Mouse (Mus musculus) stomach, embryonic 16.5 days (tissue): ENCODE measurements at regions not wholly inside any gene's neighbourhood (a gene's known extent, or its start where the extent isn't known, plus 50 kb on each side); places are given as distances from the start of the nearest gene placed in this dataset.

ENCODE experiments used
- ATAC-seq: fragments of 200-750 bp; cut with Nextera tagmentation; 2 replicates; pipeline ENCODE4 v1.8.0; 2017; ENCODE audit warnings: moderate number of reproducible peaks, moderate TSS enrichment; ENCODE audit not compliant: insufficient read depth, low FRiP score
- H3K27ac ChIP-seq: fragments of 300-500 bp; sonication (generic); 2 replicates; pipeline ENCODE4 v1.5.1; 2014; ENCODE audit warnings: low read length
- H3K27me3 ChIP-seq: fragments of 300-500 bp; sonication (generic); 2 replicates; pipeline ENCODE4 v1.6.1; 2014; ENCODE audit warnings: low read length, control low read depth, mixed read lengths; ENCODE audit not compliant: control insufficient read depth, insufficient read depth
- H3K36me3 ChIP-seq: fragments of 300-500 bp; sonication (generic); 2 replicates; pipeline ENCODE4 v1.6.1; 2014; ENCODE audit warnings: low read length; ENCODE audit not compliant: control insufficient read depth, insufficient read depth
- H3K4me1 ChIP-seq: fragments of 300-500 bp; sonication (generic); 2 replicates; pipeline ENCODE4 v1.6.1; 2014; ENCODE audit warnings: low read length, control low read depth, mixed read lengths; ENCODE audit not compliant: control insufficient read depth, insufficient read depth
- H3K4me2 ChIP-seq: fragments of 300-500 bp; sonication (generic); 2 replicates; pipeline ENCODE4 v1.6.1; 2014; ENCODE audit warnings: low read depth, low read length, mixed read lengths
- H3K4me3 ChIP-seq: fragments of 300-500 bp; sonication (generic); replicated peaks from 2 replicates; pipeline ENCODE4 v1.5.1; 2014; ENCODE audit warnings: mild to moderate bottlenecking, low read length
- H3K9ac ChIP-seq: fragments of 300-500 bp; sonication (generic); 2 replicates; pipeline ENCODE4 v1.6.1; 2014; ENCODE audit warnings: low read length
- H3K9me3 ChIP-seq: fragments of 300-500 bp; sonication (generic); replicated peaks from 2 replicates; pipeline ENCODE4 v1.6.1; 2016; ENCODE audit warnings: low read length, control low read depth; ENCODE audit not compliant: control insufficient read depth
- WGBS: fragments of 180-500 bp; shearing (Covaris S2); extraction: QIAGEN DNeasy Blood & Tissue Kit; methylation state at CpG from one replicate; pipeline ENCODE4 v1.1.7; 2014; 5-methylcytosine and 5-hydroxymethylcytosine counted together

DNA sequence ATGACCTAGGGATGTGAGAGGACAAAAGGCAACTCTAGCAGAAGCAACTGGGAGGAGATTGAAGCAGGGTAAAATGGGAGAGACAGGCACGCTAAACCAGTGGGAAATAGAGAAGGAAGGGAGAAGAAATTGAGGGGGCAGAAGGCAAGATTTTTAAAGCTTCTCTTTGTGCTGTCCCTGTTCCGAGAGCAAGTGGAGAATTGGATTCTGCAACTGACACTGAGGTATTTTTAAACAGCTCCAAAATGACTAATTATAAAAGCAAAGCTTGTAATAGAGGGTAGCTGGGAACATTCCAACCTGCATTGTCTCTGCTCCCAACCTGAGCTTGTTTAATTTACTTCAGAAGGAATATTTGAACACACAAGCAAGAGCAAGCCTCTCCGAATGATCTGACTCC is 460.7 kb upstream of the Mgmt start:
- H3K4me1 ChIP-seq: no peaks in the 10 kb centered on the region
- WGBS: 53% methylated on average over 3 of the region's 3 CpGs

DNA sequence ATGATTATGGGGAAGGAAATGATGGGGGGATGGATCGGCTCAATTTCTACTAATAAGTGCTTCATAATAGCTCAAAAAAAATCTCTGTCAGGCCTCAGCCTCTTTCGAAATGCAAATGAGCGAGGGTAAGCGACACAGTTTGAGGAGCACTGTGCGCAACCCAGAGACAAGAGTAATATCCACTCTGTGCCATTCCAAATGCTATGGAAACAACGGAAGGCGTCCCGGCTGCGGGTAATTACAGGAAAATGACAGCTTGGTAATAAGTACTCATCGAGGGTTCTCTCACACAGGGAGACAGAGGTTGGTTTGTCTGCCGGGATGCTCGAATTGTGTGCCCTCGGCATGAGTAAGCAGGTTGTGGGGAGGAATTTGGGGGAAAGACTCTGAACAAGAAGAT is 459.9 kb upstream of the Mgmt start:
- H3K4me1 ChIP-seq: no peaks in the 10 kb centered on the region
- H3K9ac ChIP-seq: no peak overlapping the region
- H3K4me3 ChIP-seq: no peak overlapping the region
- H3K9me3 ChIP-seq: no peaks in the 10 kb centered on the region
- no peaks in the 10 kb centered on the region for H3K36me3 ChIP-seq
- H3K4me2 ChIP-seq: no peak overlapping the region
- 0 out of 2 replicates have a peak, but pooled peaks cover 5% of the 10 kb centered on the region for H3K27me3 ChIP-seq
- no peak for ATAC-seq
- 92% methylated on average over 13 of the region's 13 CpGs for WGBS
- H3K27ac ChIP-seq: no peak overlapping the region

More for the DNA sequence above, 460.7 kb upstream of the Mgmt start:
- H3K27me3 ChIP-seq: 0 out of 2 replicates have a peak, but pooled peaks cover 5% of the 10 kb centered on the region
- no peak for ATAC-seq
- no peak overlapping the region for H3K4me2 ChIP-seq
- no peaks in the 10 kb centered on the region for H3K9me3 ChIP-seq
- H3K4me3 ChIP-seq: no peak overlapping the region
- H3K36me3 ChIP-seq: no peaks in the 10 kb centered on the region
- no peak overlapping the region for H3K27ac ChIP-seq
- H3K9ac ChIP-seq: no peak overlapping the region

DNA sequence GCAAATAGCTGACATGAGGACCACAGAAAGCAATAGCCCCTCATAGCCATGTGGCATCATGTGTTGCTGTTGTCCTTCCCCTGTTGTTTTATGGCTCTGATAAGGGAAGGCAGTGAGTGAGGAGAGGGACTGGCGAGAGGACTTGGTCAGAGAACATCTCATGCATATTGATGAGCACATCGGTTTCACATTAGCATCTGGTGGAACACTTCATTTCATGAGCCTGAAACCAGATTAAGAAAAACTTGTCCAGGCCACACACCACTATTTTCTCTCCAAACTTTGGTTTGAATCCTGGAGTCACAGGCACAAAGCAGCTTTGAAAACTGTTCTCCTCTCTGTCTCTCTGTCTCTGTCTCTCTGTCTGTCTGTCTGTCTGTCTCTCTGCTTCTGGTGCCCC is 451.0 kb upstream of the Mgmt start:
- H3K27me3 ChIP-seq: no peaks in the 10 kb centered on the region
- H3K9me3 ChIP-seq: no peaks in the 10 kb centered on the region
- H3K4me1 ChIP-seq: no peaks in the 10 kb centered on the region
- no peak overlapping the region for H3K9ac ChIP-seq
- no peaks in the 10 kb centered on the region for H3K36me3 ChIP-seq
- no peak overlapping the region for H3K27ac ChIP-seq
- no peak overlapping the region for H3K4me2 ChIP-seq
- no peak for ATAC-seq
- no peak overlapping the region for H3K4me3 ChIP-seq
- WGBS: 89% methylated on average over 2 of the region's 2 CpGs

DNA sequence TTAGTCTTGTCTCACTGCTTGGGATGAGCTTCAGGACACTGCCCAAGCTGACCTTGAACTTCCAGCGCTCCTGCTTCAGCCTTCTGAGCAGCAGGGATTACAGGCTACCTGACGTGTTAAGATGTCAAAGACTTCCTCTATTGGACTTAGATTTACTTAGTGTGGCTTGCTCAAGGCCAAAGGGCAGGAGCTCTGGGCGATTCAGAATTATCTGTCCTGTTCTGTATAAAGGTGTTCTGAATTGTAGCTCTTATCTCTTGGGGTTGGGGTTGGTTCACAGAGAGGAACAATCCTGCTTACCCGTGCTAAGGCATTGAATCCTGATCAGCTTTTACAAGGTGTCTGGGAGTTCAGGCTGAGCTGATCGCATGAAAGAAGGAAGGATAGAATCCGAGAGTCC is 449.3 kb upstream of the Mgmt start:
- Histone ChIP-seq H3K4me1 (no peaks in the 10 kb centered on the region), H3K9ac (no peak overlapping the region), H3K9me3 (no peaks in the 10 kb centered on the region), H3K4me2 (no peak overlapping the region), H3K27ac (no peak overlapping the region), H3K36me3 (no peaks in the 10 kb centered on the region), H3K27me3 (no peaks in the 10 kb centered on the region), H3K4me3 (no peak overlapping the region)
- ATAC-seq: no peak
- 69% methylated on average over 6 of the region's 6 CpGs for WGBS

DNA sequence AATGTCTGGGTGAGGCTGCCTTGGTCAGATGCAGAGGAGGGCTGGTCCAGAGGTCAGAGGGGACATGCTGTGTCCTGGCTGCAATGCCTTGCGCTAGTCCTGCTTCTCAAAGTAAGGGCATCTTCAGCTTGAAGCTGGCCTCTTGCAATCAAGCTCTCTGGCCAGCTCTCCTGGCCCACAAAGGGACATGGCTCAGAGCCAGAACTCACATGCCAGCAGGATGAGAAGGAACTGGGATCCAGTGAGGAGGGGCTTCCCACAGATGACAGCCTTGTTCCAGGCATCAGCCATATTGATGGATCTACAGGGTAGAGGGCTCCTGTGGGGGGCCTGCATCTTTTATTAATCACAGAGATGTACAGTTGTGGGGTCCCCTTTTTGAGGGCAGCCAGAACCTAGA is 445.1 kb upstream of the Mgmt start:
- Histone ChIP-seq H3K36me3 (no peaks in the 10 kb centered on the region), H3K27me3 (no peaks in the 10 kb centered on the region), H3K9ac (no peak overlapping the region), H3K4me3 (no peak overlapping the region), H3K27ac (no peak overlapping the region), H3K4me1 (no peaks in the 10 kb centered on the region), H3K9me3 (no peaks in the 10 kb centered on the region), H3K4me2 (no peak overlapping the region)
- 95% methylated on average over 1 of the region's 1 CpGs for WGBS
- ATAC-seq: no peak

DNA sequence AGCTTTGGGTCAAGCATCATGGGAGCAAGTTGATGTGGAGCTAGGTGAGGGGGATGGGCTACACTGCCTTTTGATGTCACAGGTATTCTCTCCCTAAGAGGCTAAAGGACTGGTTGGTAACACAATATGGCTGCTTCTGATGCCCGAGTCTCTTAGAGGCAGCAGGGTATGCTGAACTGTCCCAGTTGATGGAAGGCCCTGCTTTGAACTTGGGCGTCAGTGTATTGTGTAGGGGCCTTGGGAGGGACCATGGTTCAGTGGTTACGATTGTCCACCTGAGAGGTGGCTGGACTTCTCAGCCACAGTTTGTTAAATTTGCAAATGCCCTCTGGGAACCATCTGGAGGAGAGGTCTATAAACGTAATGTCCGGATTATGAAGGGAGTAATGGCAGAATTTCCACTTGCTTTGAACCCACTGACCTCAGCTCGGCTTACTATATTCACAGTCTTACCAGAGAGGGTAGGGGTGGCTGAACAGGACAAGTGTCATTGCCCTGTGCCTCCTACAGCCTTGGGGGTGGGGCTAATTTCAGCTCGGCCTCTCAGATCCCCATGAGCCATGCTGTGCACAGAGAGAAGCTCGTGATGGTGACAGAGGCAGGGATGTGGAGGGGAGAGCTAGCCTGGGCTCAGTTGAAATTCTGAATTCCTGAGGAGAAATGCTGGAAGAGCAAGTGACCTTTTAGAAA is 442.6 kb upstream of the Mgmt start:
- Histone ChIP-seq H3K4me1 (no peaks in the 10 kb centered on the region), H3K27ac (no peak overlapping the region), H3K4me3 (no peak overlapping the region), H3K27me3 (no peaks in the 10 kb centered on the region), H3K36me3 (no peaks in the 10 kb centered on the region), H3K4me2 (no peak overlapping the region), H3K9ac (no peak overlapping the region), H3K9me3 (no peaks in the 10 kb centered on the region)
- WGBS: 74% methylated on average over 8 of the region's 8 CpGs
- ATAC-seq: no peak

DNA sequence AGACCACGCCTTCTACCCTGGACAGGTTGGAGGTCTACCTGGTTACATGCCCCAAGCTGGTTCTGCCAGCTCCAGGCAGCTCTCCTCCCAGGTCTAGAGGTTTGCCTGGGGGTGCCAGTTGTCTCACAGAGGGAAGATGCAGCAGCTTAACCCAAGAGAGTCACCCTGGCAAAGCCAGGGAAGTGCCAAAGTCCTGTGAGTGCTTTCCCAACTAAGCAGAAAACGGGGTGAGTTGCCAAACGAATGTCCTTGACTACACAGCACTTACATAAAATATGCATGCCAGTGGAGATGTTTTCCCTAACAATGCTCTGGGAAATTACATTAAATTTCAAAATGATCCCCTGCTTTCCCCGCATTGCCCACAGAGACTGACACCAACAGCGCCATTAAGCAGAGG is 441.9 kb upstream of the Mgmt start:
- WGBS: 85% methylated on average over 5 of the region's 5 CpGs
- Histone ChIP-seq H3K9ac (no peak overlapping the region), H3K9me3 (no peaks in the 10 kb centered on the region), H3K36me3 (no peaks in the 10 kb centered on the region), H3K4me3 (no peak overlapping the region), H3K27ac (no peak overlapping the region), H3K4me2 (no peak overlapping the region), H3K27me3 (no peaks in the 10 kb centered on the region), H3K4me1 (no peaks in the 10 kb centered on the region)
- no peak for ATAC-seq

DNA sequence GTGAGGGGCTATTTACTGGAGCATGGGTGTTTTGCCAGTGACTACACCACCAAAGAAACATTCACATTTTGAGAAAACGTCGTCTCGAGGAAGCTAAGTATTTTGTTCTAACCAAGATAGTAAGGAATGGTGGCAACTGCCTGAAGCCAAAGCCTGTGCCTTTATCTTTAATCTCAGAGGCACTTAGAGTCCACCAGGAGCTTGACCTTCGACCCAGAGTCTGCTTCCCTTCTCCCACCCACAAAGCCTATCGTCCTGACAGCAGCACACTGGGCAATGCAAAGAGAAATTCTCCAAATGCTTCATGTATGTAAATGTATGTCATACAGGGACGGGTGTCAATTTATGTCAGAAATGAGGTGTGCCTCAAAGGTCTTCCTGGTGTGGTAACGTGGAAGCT is 437.2 kb upstream of the Mgmt start:
- Histone ChIP-seq H3K4me2 (no peak overlapping the region), H3K9me3 (no peaks in the 10 kb centered on the region), H3K36me3 (no peaks in the 10 kb centered on the region), H3K4me1 (no peaks in the 10 kb centered on the region), H3K27me3 (no peaks in the 10 kb centered on the region), H3K4me3 (no peak overlapping the region), H3K27ac (no peak overlapping the region), H3K9ac (no peak overlapping the region)
- 57% methylated on average over 7 of the region's 7 CpGs for WGBS
- ATAC-seq: no peak

DNA sequence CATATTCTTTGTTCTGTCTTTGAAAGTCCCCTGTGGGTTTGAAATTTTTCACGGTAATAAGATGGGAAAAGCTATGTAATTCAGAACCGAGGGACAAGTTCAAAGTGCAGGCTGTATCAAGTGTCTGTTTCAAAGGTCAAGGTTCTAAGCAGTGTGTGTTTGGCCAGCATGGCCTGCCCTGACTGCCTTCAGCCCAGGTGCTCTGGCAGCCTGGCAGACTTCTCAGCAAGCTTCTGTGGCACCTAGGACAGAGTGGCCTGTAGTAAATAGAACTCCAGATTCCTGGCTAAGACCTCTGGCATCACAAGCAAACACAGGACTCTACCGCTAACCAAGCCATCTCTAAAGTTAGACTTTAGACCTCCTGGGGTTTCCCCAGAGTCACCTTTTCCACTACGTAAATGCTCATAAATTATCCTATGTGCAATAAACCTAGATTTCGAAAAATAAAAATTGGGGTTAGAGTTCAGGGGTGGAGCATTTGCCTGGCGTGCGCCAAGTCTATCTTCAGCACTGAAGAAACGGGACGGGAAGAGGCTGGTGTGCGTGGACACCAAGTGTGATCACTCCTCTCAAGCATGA is 436.5 kb upstream of the Mgmt start:
- Histone ChIP-seq H3K36me3 (no peaks in the 10 kb centered on the region), H3K4me3 (no peak overlapping the region), H3K27ac (no peak overlapping the region), H3K9me3 (no peaks in the 10 kb centered on the region), H3K4me2 (no peak overlapping the region), H3K4me1 (no peaks in the 10 kb centered on the region), H3K27me3 (no peaks in the 10 kb centered on the region), H3K9ac (no peak overlapping the region)
- WGBS: 81% methylated on average over 10 of the region's 10 CpGs
- ATAC-seq: no peak
